Mouse (Mus musculus) G1E (cell line): ENCODE measurements around the gene Msantd2.

Source experiments
- CTCF ChIP-seq: IDR thresholded peaks from 2 replicates; pipeline ENCODE4 v1.5.1; 2012; ENCODE audit warnings: low read depth, low read length, inconsistent platforms, mixed read lengths
- GATA1 ChIP-seq: IDR thresholded peaks from 2 replicates; pipeline ENCODE4 v1.6.1; 2012; ENCODE audit warnings: borderline replicate concordance, low read length, inconsistent platforms, mixed read lengths
- POLR2AphosphoS5 ChIP-seq: IDR thresholded peaks from 2 replicates; pipeline ENCODE4 v1.6.1; 2012; ENCODE audit warnings: low read depth, low read length, inconsistent platforms; ENCODE audit not compliant: insufficient replicate concordance
- TAL1 ChIP-seq: conservative IDR thresholded peaks from 2 replicates; pipeline ENCODE4 v1.6.1; 2012; ENCODE audit warnings: low read depth, low read length, inconsistent platforms, mixed read lengths

- TF ChIP-seq GATA1 (no peak), CTCF (no peak), POLR2AphosphoS5 (no peak), TAL1 (no peak)
Measured at GRCm38 (mm10) chr9:37550435-37550834, 61.3 kb downstream of the Msantd2 start.
